Comparison of ENCODE assay signal across 10 mouse cellular contexts in genomic region chr9:14675707-14676691, GRCm38 (mm10). TPM values are rescaled to one million over a fixed set of nuclear protein-coding genes. Genes with fewer than 3 reads are reported as not detected.
DNase-seq lines count a peak whose midpoint lies in the region; ATAC-seq lines count a peak whose summit lies in the region.
"Had no signal": no experiment of that assay in that cellular context is flagged by ENCODE, and none has a peak within 500 bp of the region (broad histone marks: within the 10 kb centered on the region; RNA-seq: fewer than 3 reads in every experiment).

No protein-coding gene starts in this region.

- H3K4me1 ChIP-seq in midbrain, embryonic 13.5 days (replicated peaks): no peaks in the 10 kb centered on the region
- H3K4me1 ChIP-seq in midbrain, embryonic 15.5 days: no peaks in the 10 kb centered on the region
- H3K4me1 ChIP-seq in limb, embryonic 15.5 days: peaks cover 22% of the 10 kb centered on the region

- H3K27ac ChIP-seq in midbrain, embryonic 13.5 days: no peak overlapping the region
- H3K27ac ChIP-seq in midbrain, embryonic 15.5 days: no peak overlapping the region
- H3K27ac ChIP-seq in limb, embryonic 15.5 days: peak overlapping the region; percentile 74

- no peak overlapping the region for H3K4me3 ChIP-seq in midbrain, embryonic 13.5 days (replicated peaks)
- H3K4me3 ChIP-seq in midbrain, embryonic 15.5 days: no peak overlapping the region
- no peak overlapping the region for H3K4me3 ChIP-seq in limb, embryonic 15.5 days

- WGBS in midbrain, embryonic 13.5 days: 56% methylated on average over 9 of the region's 9 CpGs
- 62% methylated on average over 9 of the region's 9 CpGs for WGBS in midbrain, embryonic 15.5 days
- WGBS in limb, embryonic 15.5 days: 49% methylated on average over 9 of the region's 9 CpGs

- H3K4me2 ChIP-seq in midbrain, embryonic 13.5 days (replicated peaks): no peak overlapping the region
- no peak overlapping the region for H3K4me2 ChIP-seq in midbrain, embryonic 15.5 days
- H3K4me2 ChIP-seq in limb, embryonic 15.5 days: no peak overlapping the region

- no peaks in the 10 kb centered on the region for H3K9me3 ChIP-seq in midbrain, embryonic 13.5 days
- no peaks in the 10 kb centered on the region for H3K9me3 ChIP-seq in midbrain, embryonic 15.5 days
- no peaks in the 10 kb centered on the region for H3K9me3 ChIP-seq in limb, embryonic 15.5 days

- peak; percentile 20; the same call in 1 of the 2 replicates for ATAC-seq in midbrain, embryonic 13.5 days
- ATAC-seq in midbrain, embryonic 15.5 days (replicated peaks): no peak
- ATAC-seq in limb, embryonic 15.5 days (ENCODE audit: insufficient number of reproducible peaks, low FRiP score, low TSS enrichment, low read depth): peak; percentile 72; the same call in 1 of the 2 replicates
- no peak for ATAC-seq in erythroblast, adult 5-6 weeks (replicated peaks; ENCODE audit: low FRiP score, poor library complexity, severe bottlenecking)

- no peak overlapping the region for H3K9ac ChIP-seq in midbrain, embryonic 13.5 days (replicated peaks)
- no peak overlapping the region for H3K9ac ChIP-seq in midbrain, embryonic 15.5 days
- H3K9ac ChIP-seq in limb, embryonic 15.5 days: no peak overlapping the region

- no peaks in the 10 kb centered on the region for H3K36me3 ChIP-seq in midbrain, embryonic 13.5 days
- no peaks in the 10 kb centered on the region for H3K36me3 ChIP-seq in midbrain, embryonic 15.5 days (replicated peaks)
- H3K36me3 ChIP-seq in limb, embryonic 15.5 days: no peaks in the 10 kb centered on the region

- DNase-seq in fat pad, adult 2 months (ENCODE audit: extremely low read depth, low read depth, low spot score): peak; percentile 69
- DNase-seq in urinary bladder, postnatal 25 days (ENCODE audit: low spot score): peak; percentile 52
- DNase-seq in B cell, adult 2 months: no peak
- no peak for DNase-seq in thymus, postnatal 36 days
- DNase-seq: spleen, adult 18-20 months had no signal

- H3K27me3 ChIP-seq in midbrain, embryonic 13.5 days: no peaks in the 10 kb centered on the region
- no peaks in the 10 kb centered on the region for H3K27me3 ChIP-seq in midbrain, embryonic 15.5 days (replicated peaks)
- H3K27me3 ChIP-seq in limb, embryonic 15.5 days: no peaks in the 10 kb centered on the region

RNA-seq across cellular contexts. Expression of gene Amotl1, which starts 31.1 kb away (rescaled TPM):
- polyA plus RNA-seq in midbrain, embryonic 13.5 days (2015; fragmentation: Nextera tagmentation; extraction: Ambion mirVana): 9.8 and 9.9 TPM in 2 replicates
- 10.6 and 11.8 TPM in 2 replicates for polyA plus RNA-seq in midbrain, embryonic 15.5 days (2015; fragmentation: Nextera tagmentation; extraction: Ambion mirVana)
- polyA plus RNA-seq in limb, embryonic 15.5 days (2015; fragmentation: Nextera tagmentation; extraction: Ambion mirVana): 35.3 and 36.1 TPM in 2 replicates
- 0.21 TPM in 1 of 2 replicates, not detected in the other for total RNA-seq in erythroblast, adult 5-6 weeks (2015; ENCODE audit: low replicate concordance)
- total RNA-seq in erythroblast, adult 5-6 weeks (2017; ENCODE audit: low replicate concordance): not detected in 2 replicates
- total RNA-seq: megakaryocyte-erythroid progenitor cell, adult 5-6 weeks had no signal

Comparison
In these comparisons a context has a peak if more than half of its experiments do, and no peak if none do; other contexts are left out.
1. ATAC-seq: peak in midbrain, embryonic 13.5 days (single experiment) and limb, embryonic 15.5 days (single experiment); none in midbrain, embryonic 15.5 days (single experiment) and erythroblast, adult 5-6 weeks (single experiment).
2. DNase-seq: peak in fat pad, adult 2 months (single experiment) and urinary bladder, postnatal 25 days (single experiment); none in B cell, adult 2 months (0 of 2) and thymus, postnatal 36 days (0 of 2).